Mouse (Mus musculus): Measurements from ENCODE around the gene Exoc6b.

Gene Exoc6b

DNA sequence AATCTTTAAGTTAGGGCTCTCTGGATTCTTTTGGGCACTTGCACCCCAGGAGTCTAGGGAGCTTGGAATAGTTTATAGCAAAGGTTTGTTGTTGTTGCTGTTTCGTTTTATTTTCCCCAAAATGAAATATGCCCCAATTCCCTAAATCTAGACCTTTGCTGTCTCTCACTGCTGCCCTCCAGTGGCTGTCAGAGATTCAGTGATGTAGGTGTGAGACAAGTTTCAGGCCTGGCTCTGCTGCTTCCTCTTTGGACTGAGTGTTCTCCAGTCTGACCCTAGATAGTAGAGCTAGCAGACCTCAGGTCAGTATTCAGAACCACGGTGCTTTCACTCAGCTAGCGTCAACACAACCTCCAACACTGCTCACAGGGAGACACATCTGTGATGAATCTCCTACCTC lies 332.4 kb downstream of the Exoc6b start:
- DNase-seq (ENCODE audit: low read depth, low spot score) = no peak

DNA sequence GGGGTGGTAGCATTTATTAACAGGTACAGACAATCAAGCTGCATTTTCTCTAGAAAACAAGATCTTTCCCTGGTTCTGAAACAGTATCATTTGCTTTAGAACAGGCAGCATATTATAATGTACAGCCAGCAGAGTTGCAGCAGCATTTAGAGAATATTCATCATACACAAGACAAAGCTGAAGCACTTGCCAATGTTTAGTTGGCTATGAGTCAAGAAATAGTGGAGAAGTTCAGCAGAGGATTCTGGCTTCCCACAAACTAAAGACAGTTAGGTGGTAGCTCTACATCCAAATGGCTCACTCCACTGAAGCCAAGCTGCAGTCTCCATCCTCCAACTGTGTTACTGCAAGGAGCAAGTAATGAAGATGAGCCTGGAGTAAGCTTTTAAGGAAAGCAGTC lies 342.4 kb downstream of the Exoc6b start:
- no peak for DNase-seq (ENCODE audit: low read depth, low spot score)

DNA sequence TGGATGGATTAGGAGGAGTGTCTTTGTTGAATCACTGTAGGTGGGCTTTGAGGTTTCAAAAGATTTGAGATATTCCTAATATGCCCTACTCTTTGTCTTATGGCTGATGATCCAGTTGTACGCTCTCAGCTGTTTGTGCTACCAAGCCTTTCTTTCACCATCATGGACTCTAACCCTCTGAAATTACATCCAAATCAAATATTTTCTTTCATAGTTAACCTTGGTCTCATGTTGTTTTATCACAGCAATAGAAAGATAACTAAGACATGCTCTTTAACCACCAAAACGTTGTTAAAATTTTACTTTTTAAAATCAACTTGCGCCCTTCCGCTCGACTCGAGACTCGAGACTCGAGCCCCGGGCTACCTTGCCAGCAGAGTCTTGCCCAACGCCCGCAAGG lies 356.1 kb downstream of the Exoc6b start:
- DNase-seq (ENCODE audit: low read depth, low spot score) = no peak

DNA sequence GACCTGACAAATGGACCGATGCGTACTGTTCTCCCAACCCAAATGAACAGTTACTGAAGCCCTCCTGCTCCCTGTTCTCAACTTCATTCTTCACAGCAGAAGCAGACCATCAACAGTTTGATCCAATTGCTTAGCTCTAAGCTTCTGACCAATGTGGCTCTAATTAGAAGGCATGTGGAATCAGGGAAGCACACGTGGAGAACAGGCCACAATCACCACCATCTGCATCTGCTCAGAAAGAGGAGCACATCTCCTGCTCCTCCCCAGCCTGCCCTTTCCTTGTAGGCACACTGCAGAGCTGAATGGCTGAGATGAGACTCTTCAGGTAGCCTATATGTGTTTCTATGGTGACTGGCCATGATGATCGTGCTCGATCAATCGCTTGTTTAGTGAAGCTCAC lies 358.5 kb downstream of the Exoc6b start:
- DNase-seq (ENCODE audit: low read depth, low spot score) = no peak

DNA sequence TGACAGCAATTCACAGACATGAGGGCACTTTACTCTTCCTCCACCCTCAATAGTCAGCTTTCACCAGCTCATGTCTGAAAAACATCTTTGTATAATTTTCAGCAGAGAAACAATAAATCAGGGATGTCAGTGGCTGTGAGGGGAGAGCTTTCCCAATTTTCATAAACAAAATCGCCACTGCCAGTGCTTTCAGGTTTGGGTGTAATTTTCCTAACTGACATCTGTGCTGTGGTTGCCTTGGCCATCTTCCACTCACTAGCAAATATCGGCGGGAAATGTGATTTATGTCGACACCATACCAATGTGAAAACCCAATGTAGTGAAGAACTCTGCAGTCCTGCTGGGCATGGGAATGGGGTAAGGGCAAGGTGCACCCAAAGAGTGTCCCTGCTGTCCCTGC lies 360.7 kb downstream of the Exoc6b start:
- DNase-seq (ENCODE audit: low read depth, low spot score) = no peak

DNA sequence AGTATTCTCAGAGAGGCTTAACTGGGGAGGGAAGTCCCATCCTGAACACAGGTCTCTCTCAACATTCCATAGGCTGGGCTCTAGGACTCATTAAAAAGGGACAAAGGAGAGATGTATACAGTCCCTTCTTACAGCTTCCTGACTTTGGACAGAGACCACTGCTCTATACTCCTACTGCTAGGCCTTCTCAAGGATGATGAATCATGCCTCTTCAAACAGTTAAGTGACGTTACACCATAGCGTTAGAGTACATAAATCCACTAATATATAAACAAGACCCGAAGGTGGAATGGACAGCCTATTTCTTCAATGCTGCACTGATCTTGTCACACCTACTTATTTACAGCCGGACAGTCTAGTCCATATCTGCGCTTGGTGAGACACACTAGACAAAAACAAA lies 369.7 kb downstream of the Exoc6b start:
- DNase-seq (ENCODE audit: low read depth, low spot score) = no peak

DNA sequence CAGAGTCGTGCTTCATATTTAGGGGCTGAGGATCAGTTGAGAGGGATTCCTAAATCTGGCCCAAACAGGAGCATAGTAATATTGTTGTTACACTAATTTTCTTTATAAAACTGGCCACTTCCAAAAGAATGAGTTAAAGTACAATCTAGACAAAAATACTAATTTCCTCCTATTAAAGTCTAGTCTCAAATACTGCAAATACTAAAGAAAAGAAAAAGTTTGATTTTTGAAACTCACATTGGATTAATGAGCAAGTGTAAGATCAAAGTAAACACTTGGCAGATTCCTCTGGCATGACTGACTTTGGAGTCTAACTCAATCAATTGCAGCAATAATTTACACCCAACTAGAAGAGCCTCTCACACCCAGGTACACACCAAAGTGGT lies 371.0 kb downstream of the Exoc6b start:
- no peak for DNase-seq (ENCODE audit: low read depth, low spot score)

DNA sequence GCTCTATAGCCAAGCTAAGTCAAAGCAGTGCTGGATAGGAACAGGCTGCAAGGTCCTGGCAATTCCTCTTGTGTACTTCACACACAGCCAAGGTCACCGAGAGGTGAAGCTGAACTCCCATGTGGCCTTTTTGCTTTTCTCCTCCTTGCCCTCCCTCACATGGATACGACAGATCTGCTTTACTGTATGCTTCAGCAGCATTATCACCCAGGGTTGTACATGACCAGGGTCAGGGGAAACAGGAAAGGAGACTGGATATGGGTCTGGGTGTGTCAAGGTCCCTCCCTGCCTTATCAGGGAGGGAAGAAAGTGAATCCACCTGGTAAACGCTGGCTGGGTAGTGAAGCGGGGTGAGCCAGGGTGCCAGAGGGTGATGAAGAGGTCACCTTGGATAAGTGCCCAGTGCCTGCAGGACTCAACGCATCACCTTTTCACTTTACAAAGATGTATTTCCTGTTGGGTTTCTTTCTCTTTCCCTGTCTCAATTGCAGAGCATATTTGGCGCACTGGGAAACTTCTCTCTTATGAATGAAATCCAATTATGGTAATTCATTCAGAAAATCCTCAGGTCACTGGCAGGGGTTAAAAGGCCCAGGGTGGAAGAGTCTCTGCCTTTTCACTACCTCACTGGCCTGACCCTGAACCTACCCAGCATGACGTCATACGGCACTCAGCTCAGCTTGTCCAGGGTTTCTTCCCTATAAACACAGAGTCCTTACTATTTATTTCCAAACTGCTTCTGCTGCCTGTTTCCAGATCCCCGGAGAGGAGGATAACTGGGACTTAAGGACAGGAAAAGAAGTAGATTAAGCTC lies 371.6 kb downstream of the Exoc6b start:
- no peak for DNase-seq (ENCODE audit: low read depth, low spot score)

DNA sequence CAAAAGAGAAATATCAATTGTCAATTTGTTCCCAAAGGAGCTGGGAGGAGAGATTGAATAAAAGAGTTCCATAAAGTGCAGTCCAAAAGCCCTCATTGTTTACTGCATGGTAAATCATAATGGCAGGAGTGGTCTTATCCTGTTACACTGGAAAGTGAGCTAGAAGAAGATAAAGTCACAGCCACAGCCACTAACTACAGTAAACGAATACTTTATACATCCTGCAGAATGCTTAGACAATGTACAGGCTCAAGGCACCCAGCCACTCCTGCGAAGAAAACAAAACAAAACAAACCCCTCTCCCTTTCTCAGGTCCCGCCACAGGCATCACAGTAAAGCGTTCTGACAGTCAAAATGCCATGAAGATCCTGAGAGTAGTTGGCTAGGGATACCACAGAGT lies 375.5 kb downstream of the Exoc6b start:
- DNase-seq (ENCODE audit: low read depth, low spot score) = no peak

DNA sequence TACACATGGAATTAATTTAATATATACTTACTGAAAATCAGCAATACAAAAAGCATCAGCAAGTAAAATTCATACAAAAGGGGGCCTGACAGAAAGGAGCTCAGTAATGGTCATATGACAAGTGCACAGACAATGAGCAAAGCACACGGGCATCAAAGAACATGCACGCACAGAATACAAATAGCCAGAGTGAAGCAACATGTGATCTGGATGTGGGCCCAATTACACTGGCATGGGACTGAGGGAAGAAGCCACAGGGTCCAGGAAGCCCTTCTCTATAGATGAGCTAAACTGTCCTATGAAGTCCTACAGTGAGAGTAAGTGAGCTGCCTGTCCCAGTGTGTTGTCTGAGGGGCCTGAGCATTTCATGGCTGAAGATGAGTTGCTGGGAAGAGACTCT lies 376.1 kb downstream of the Exoc6b start:
- DNase-seq (ENCODE audit: low read depth, low spot score) = no peak

DNA sequence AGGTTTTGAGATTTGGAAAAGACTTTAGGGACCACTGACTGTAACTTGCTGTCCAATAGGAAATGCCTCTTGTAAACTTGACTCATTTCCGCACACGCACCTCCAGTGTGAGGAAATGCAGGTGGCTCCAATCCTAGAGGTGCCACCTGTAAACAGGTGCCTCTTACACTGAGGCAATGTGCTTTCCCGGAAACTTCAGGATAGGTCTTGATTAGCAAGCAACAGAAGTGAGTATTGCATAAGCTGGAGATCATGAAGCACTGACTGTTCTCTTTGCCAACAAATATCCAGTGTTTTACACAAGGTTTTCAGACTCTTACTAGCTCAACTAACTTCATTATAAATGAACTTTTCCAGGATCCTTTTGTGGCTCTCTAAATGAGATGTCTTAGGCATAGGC lies 377.4 kb downstream of the Exoc6b start:
- DNase-seq (ENCODE audit: low read depth, low spot score) = no peak

DNA sequence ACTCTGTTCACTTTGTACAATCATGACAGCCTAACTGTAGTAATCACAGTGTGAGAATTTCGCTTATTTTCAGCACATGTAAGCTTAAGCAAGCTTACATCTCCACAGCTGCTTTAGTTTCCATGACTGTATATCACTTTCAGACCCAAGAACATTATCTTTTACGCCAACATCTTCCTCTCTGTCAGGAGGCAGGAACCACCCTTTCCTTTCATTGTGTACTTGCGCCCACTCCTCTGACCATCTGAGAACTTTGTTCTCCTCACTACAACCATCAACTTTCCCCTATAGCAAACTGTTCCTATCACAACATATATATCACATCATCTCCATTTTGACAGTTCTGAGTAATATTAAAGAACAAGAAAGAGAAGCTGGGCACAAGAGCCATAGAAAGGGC lies 391.5 kb downstream of the Exoc6b start:
- no peak for DNase-seq (ENCODE audit: low read depth, low spot score)

DNA sequence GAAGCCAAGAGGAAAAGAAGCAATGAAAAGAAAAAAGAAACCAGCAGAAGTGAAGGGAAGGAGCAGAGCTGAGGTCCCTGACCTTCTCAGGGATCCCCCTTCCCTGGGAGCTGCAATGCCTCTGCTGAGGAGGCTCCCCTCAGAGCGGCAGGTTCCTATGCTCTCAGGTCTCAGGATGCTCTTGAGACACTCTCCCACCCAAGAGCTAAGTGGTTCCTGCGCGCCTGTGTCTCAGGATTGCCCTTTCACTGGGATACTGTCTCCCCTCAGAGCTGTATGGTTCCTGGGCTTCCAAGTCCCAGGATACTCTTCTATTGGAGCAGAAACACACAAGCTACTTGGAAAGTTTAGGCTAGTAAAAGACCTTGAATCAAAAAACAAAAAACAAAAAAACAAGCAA lies 394.4 kb downstream of the Exoc6b start:
- DNase-seq (ENCODE audit: low read depth, low spot score) = no peak

DNA sequence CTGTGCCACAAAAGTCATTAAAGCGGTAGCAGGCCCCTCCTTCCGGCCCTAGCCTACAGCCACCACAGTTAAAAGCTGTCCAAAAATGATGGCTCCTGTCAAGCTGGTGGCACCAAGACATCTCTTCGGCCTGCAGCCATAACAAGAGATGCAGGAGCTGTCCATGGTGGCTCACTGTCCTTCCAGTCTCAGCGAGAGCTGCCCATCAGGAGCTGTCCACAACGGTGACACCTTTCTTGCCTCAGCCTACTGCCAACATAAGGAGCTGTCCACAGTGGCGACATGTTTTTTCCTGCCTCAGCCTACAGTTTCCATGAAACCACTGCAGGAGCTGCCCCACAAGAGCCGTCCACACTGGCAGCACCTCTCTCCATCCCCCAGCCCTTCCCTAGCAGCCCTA lies 395.2 kb downstream of the Exoc6b start:
- DNase-seq (ENCODE audit: low read depth, low spot score) = no peak

DNA sequence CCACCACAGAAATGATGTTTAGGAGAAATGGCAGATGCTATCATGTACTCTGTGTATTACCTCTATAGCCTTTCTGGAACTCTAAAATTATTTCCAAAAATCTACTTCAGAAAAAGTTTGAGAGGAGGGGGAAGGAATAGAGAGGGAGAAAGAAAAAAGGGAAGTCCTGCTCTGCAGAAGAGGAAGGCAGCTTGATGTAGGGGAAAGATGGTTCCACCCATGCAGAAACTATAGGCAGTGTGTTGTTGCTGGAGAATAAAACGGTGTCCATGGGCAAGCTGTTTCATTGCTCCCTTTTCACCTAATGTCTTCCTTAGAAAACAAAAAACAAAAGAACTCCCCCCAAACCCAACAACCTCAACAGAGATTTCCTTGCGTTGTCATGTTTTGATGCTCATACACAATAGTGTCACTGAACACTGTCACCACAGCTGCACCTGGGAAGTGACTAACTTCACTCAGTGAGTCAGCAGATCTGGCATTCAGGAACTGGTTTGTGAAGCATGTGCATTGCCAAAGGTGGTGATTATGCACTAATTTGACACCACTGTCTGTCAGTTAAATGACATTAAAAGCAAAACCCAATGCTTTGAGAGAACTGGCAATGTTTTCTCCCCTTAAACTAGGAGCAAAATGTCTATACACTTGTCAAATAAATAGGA lies 407.7 kb downstream of the Exoc6b start:
- DNase-seq (ENCODE audit: low read depth, low spot score) = no peak

DNA sequence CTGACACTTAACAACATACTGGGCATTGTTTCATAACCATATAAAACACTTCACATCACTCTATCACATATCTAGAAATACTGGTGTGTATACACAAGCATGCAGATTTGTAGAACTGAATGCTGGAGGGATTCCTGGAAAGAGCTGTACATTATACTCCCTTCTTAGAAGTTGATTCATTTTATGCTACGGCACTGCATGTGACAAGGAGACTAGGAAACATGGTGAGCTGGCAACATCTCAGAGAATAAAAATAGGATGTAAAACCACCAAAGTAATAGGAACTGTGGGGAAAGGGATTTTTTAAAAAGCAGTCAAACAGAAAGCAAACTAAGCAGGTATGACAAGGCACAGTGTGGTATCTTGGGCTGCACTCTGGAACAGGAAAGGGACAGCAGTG lies 408.3 kb downstream of the Exoc6b start:
- no peak for DNase-seq (ENCODE audit: low read depth, low spot score)

DNA sequence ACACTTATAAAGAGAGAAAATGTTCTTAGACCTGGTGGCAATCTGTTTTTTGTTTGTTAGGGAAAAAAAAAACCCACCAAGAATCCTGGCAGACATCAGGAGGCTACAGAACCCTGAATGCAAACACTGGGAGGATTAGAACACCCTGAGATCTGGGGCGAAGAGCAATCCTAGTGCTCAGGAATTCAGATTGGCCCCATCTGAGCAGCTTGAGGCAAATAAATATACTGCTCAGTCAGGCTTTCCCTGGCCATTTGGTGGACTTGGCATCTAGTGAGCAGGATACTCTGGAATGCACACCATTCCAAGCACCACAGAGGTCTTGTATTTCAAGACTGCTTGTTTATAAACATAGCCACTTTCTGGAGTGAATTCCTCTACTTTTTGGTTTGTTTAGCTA lies 412.2 kb downstream of the Exoc6b start:
- DNase-seq (ENCODE audit: low read depth, low spot score) = no peak

DNA sequence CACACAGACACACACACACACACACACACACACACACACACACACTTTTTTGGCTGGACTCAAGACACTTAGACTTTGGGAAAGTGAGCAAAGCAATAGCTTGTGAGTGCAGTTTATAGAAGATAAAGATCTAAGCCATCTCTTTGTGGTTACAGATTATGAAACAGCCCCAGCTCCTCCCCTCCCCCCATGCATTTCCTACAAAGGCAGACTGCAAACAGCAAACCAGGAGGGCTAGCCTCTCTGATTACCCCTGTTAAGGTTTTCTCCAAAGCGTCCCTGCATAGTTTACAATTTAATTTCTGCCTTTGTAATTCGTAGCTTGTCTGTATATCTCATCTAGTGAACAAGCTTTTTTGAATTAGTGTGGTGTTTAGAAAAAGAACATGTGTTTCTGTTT lies 412.6 kb downstream of the Exoc6b start:
- no peak for DNase-seq (ENCODE audit: low read depth, low spot score)

DNA sequence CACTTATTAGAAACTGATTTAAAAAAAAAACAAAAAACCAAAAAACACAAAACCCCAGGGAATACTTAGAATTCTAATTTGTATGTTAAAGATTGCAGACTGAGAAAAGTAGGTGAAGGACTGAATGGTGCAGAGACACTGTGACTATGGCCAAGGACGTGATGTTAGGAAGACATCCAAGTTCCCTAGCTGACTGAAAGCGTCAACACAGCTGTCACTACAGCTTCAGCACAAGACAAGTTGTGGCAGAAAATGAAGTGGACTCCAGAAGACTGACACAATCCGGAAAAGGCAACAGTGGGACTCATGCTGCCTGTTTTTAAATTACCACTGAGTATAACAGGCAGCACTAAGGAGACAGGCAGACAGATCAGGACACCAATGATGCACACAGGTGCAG lies 417.4 kb downstream of the Exoc6b start:
- DNase-seq (ENCODE audit: low read depth, low spot score) = no peak

DNA sequence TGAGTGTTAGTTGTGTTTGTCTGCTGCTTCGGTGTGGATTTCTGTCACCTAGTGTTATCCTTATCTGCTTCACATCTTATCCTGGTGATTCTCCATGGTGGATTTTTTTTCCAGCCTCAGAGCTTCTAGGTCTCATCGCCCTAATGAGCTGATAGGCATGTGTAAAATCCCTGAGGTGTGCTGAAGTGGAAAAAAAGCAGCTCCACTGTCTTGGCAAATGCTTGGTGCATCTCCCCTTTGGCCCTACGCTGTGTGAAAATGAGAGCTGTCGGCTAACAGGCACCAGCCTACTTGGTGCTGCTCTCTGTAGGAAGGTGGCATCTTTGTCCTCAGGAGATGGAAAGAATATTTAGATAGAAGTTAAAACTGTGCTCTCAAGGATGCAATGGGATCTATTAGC lies 422.1 kb downstream of the Exoc6b start:
- DNase-seq (ENCODE audit: low read depth, low spot score) = no peak

DNA sequence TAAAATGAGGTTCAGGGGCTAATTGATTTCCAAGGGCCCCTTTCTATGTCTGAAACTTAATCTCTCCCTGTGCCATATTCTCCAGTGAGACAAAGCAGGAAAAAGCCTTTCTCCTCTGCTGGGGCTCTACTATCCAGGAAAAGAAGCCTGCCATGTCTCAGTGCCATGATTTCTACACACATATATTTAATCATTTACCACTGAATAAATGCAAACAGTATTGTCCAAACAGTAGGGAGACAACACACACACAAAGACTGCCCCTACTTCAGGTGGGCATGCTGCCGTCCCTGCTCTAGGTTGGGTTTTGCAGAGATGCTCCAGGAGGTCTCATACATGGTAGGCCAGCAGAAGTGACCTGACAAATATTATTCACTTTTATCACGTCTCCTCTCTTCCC lies 422.6 kb downstream of the Exoc6b start:
- DNase-seq (ENCODE audit: low read depth, low spot score) = no peak

DNA sequence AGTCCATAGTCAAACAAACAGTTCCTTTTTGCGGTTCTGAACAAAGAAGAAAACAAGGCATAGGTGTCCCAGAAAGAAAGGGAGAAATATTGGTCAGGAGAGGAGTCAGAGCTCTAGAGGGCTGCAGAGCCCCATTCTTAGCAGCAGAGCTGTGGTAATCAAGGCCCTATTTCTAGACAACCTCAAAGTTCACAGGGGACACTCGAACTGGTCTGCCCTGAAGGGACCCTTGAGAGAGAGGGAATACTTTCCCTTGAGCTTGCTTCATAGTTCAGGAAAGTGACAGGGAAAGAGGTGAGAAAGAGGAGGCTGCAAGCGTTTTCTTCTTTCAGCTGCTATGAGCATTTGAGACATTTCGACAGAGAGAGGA lies 428.3 kb downstream of the Exoc6b start:
- DNase-seq (ENCODE audit: low read depth, low spot score) = no peak

DNA sequence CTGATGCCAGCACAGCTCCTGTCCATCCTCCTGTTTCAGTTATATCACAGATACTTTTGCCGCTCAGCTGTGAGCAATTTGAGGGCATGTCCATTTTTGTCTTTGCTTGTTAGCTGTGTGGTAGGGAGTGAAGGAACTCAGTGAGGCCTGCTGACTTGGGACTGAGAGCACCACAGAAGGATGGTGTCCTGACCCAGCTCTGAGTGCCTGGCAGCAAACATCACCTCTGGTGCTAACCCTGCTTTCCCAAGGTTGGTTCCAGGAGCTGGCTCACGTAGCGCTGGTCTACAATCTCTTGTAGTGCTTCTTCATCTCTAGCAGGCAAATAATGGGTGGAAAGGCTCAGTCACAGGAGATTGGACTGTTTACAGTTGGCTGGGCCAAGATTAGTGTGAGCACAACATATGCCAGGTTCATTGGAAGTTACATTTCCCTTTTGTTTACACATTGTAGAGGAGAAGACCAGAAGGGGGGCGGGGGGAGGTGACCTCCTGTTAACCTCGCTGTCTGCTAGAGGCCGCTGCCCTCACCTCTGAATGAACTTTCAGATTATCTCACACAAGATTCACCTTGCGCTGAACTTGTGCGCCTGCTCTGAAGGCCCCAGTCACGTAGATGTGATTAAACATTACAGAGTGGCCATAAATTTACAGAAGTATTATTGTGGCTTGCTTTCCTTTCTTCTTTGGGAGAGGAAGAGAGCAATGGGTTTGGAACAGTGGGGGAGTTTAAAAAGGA lies 428.8 kb downstream of the Exoc6b start:
- DNase-seq (ENCODE audit: low read depth, low spot score) = no peak
